Mouse (Mus musculus) left cerebral cortex, postnatal 10 days (tissue): ENCODE results near the gene Ly6c2. TPM values are rescaled to one million over a fixed set of nuclear protein-coding genes. Genes with fewer than 3 reads are reported as not detected.

Source experiments
- total RNA-seq, 2 experiments: library from RNA; stranded (reverse); gene quantifications; 2 replicates each; pipeline ENCODE4 v1.2.3; 2021

The Ly6c2 gene
- total RNA-seq, 2 experiments from 2014 or later = 0.55 to 1.2 TPM

Other genes starting within 250 kb of the Ly6c2 start
- gene 2010109I03Rik, start 214.9 kb downstream of the Ly6c2 start, total RNA-seq = under 1 TPM in 1 of 2 experiments, not detected in 1; 0.24 TPM
- gene Ly6i, start 128.5 kb downstream of the Ly6c2 start, total RNA-seq = not detected
- gene Ly6a, start 113.9 kb downstream of the Ly6c2 start, total RNA-seq = 1 to 10 TPM; 4.9 to 6.1 TPM
- 10 to 100 TPM; 18.4 to 25.6 TPM for gene Ly6c1, start 63.1 kb downstream of the Ly6c2 start, total RNA-seq
- not detected for gene Ly6g, start 43.3 kb upstream of the Ly6c2 start, total RNA-seq
- not detected for gene BC025446, start 104.4 kb upstream of the Ly6c2 start, total RNA-seq
- gene Ly6f, start 156.5 kb upstream of the Ly6c2 start, total RNA-seq = not detected